Mouse (Mus musculus) ES-E14 (cell line): ENCODE results near the gene Tmem14c. TPM values are rescaled to one million over a fixed set of nuclear protein-coding genes. Genes with fewer than 3 reads are reported as not detected.

Experiments
- DNase-seq: peaks from one replicate; pipeline ENCODE4 v3.0.0-alpha.2; 2013; ENCODE audit warnings: low read depth, low spot score
- H3K27ac ChIP-seq: 2 replicates; pipeline ENCODE4 v1.5.1; 2012; ENCODE audit warnings: low read depth, mild to moderate bottlenecking, low read length, moderate library complexity, mixed read lengths; ENCODE audit not compliant: poor library complexity, insufficient read depth, severe bottlenecking
- H3K36me3 ChIP-seq: 2 replicates; pipeline ENCODE4 v1.6.1; 2012; ENCODE audit warnings: mild to moderate bottlenecking, low read length, moderate library complexity, mixed read lengths; ENCODE audit not compliant: control insufficient read depth, poor library complexity, insufficient read depth, severe bottlenecking
- H3K4me1 ChIP-seq, 2 experiments: fragments of 150-350 bp in 1 of 2; sonication (generic) in 1 of 2; 2 replicates each; pipeline ENCODE4 v1.6.1; 2012; ENCODE audit warnings: low read length in 2 of 2, mild to moderate bottlenecking in 1 of 2, mixed read lengths in 1 of 2; ENCODE audit not compliant: control insufficient read depth in 2 of 2, insufficient read depth in 2 of 2, poor library complexity in 1 of 2
- H3K4me3 ChIP-seq, 2 experiments: fragments of 150-350 bp in 1 of 2; sonication (generic) in 1 of 2; 2 replicates each; pipeline ENCODE4 v1.5.1; 2012; ENCODE audit warnings: low read length in 2 of 2, low read depth in 1 of 2, mild to moderate bottlenecking in 1 of 2, mixed read lengths in 1 of 2; ENCODE audit not compliant: insufficient read depth in 1 of 2, poor library complexity in 1 of 2, severe bottlenecking in 1 of 2
- H3K9ac ChIP-seq: 2 replicates; pipeline ENCODE4 v1.6.1; 2012; ENCODE audit warnings: low read depth, mild to moderate bottlenecking, low read length, mixed read lengths; ENCODE audit not compliant: poor library complexity, insufficient read depth, severe bottlenecking
- H3K9me3 ChIP-seq: fragments of 150-350 bp; sonication (generic); 2 replicates; pipeline ENCODE4 v1.6.1; 2012; ENCODE audit warnings: low read depth, mild to moderate bottlenecking, low read length; ENCODE audit not compliant: control insufficient read depth, insufficient read depth
- CHD2 ChIP-seq: IDR thresholded peaks from 2 replicates; pipeline ENCODE4 v1.6.1; 2014; ENCODE audit warnings: mild to moderate bottlenecking, low read depth, low read length, inconsistent platforms
- HCFC1 ChIP-seq: IDR thresholded peaks from 2 replicates; pipeline ENCODE4 v1.6.1; 2012; ENCODE audit warnings: low read length, inconsistent platforms, borderline replicate concordance; ENCODE audit not compliant: insufficient read depth
- MAFK ChIP-seq: IDR thresholded peaks from 2 replicates; pipeline ENCODE4 v1.6.1; 2014; ENCODE audit warnings: mild to moderate bottlenecking, low read depth, low read length, inconsistent platforms; ENCODE audit not compliant: insufficient read depth
- ZC3H11A ChIP-seq: IDR thresholded peaks from 2 replicates; pipeline ENCODE4 v1.6.1; 2012; ENCODE audit warnings: low read depth, mild to moderate bottlenecking, inconsistent platforms, low read length, borderline replicate concordance
- ZNF384 ChIP-seq: IDR thresholded peaks from 2 replicates; pipeline ENCODE4 v1.6.1; 2012; ENCODE audit warnings: low read depth, low read length, inconsistent platforms
- in situ Hi-C, 2 experiments: fragments of 600-800 bp; cut with MboI; formaldehyde crosslinking; loops; one replicate each; pipeline ENCODE4 v1.15.1; 2025; ENCODE audit warnings: low sequenced_read_pairs in 2 of 2, inconsistent platforms in 1 of 2; ENCODE audit not compliant: unreplicated experiment in 2 of 2
- total RNA-seq: library from RNA; depleted of rRNA; stranded (reverse); fragments of 300-350 nt; gene quantifications from 2 replicates; pipeline ENCODE4 v1.2.3, GENCODE M21; 2012

Tmem14c gene
- total RNA-seq, 1 experiment, result 134 TPM

DNA sequence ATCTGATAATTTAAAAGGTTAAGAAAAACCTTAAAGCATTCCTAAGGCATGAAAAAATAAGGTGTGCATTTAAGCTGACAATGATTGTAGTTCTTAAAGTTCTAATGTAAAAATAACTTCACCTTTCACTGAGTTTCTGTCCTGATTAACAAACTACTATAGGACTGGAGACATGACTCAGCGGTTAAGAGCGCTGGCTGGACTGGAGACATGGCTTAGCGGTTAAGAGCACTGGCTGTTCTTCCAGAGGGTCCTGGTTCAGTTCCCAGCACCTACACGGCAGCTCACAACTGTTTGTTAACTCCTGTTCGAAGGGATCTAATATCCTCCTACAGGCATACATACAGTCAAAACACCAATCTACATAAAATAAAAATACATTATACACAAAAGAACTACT, 14.1 kb upstream of the Tmem14c start:
- TF ChIP-seq ZNF384 (no peak), ZC3H11A (no peak), MAFK (no peak), CHD2 (no peak), HCFC1 (no peak)
- H3K9ac ChIP-seq, result peak overlapping the region; percentile 62; the same call in 1 of the 2 replicates
- no peaks in the 10 kb centered on the region for H3K9me3 ChIP-seq
- DNase-seq, result no peak
- peaks cover 3 to 5% of the 10 kb centered on the region in 2 experiments; a peak in 2 of 4 replicates for H3K4me1 ChIP-seq
- no peak overlapping the region for H3K27ac ChIP-seq
- peak overlapping the region; percentile 52 to 94; a peak in 3 of 4 replicates for H3K4me3 ChIP-seq
- H3K36me3 ChIP-seq, result peaks cover 15% of the 10 kb centered on the region
- in situ Hi-C loops, result no loop called here

DNA sequence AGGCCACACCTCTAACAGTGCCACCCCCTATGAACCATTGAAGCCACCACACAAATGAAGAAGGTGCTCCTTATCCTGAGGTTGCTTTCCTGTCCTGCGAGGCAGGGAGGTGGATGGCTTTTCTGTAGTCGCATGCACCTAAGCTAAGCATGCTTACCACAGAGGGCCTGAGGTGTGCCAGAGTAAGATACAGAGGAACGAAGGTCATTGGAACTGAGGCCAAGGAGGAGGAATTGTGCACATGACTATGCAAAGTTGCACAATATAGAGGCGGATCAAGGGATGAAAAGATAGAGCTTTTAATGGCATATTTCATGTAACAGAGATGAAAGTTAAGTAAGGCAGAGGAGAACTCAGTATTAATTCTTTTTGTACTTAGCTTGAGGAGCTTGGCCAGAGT, 9.8 kb upstream of the Tmem14c start:
- TF ChIP-seq ZNF384, result no peak
- no peak for TF ChIP-seq MAFK
- no peak for TF ChIP-seq ZC3H11A
- no peak for TF ChIP-seq HCFC1
- TF ChIP-seq CHD2, result no peak
- no peaks in the 10 kb centered on the region for H3K9me3 ChIP-seq
- H3K36me3 ChIP-seq, result peaks cover 37% of the 10 kb centered on the region
- no peak for DNase-seq
- peaks cover 0 to 5% of the 10 kb centered on the region in 2 experiments; a peak in 2 of 4 replicates for H3K4me1 ChIP-seq
- in situ Hi-C loops, result no loop called here
- H3K27ac ChIP-seq, result no peak overlapping the region
- H3K4me3 ChIP-seq, result no peak overlapping the region
- H3K9ac ChIP-seq, result no peak overlapping the region

DNA sequence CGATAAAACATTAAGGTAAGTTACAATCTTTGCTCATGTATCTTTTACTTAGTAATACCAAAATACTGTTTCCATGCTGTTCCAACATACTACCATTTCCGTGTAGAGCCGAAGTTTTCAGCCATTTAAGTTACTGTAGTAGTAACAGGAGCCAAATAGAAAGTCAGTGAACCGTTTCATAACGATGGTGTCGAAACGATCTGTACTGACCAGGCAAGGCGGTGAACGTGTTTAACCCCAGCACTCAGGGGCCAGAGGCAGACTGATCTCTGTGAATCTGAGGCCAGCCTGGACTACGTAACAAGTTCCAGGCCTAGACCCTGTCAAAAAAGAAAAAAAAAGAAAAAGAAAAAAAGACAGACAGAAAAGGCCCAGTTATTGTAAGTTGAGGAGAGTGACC, 7.8 kb upstream of the Tmem14c start:
- Histone ChIP-seq H3K4me3 (no peak overlapping the region), H3K27ac (no peak overlapping the region), H3K9ac (no peak overlapping the region), H3K4me1 (no peaks in the 10 kb centered on the region), H3K36me3 (peaks cover 48% of the 10 kb centered on the region), H3K9me3 (no peaks in the 10 kb centered on the region)
- no peak for DNase-seq
- in situ Hi-C loops, result no loop called here
- no peak for TF ChIP-seq ZC3H11A
- TF ChIP-seq ZNF384, result no peak
- no peak for TF ChIP-seq MAFK
- no peak for TF ChIP-seq HCFC1
- no peak for TF ChIP-seq CHD2

DNA sequence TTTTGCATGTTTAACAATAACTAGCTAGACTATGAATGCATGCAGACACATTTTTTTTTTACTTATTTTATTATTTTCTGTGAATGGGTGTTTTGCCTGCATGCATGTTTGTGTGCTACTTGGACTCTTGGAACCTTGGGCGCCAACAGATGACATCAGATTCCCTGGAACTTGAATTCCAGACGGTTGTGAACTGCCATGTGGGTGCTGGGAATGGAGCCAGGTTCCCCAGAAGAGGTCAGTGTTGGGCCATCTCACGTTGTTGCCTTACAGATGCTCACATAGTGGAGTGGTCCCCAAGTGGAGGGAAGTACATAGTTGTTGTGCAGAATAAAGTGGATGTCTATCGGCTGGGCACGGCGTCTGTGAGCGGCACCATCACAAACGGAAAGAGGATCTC, 7.1 kb upstream of the Tmem14c start:
- DNase-seq, result no peak
- TF ChIP-seq CHD2, result no peak
- TF ChIP-seq HCFC1, result no peak
- no peak for TF ChIP-seq MAFK
- TF ChIP-seq ZC3H11A, result no peak
- TF ChIP-seq ZNF384, result no peak
- in situ Hi-C loops, result no loop called here
- Histone ChIP-seq H3K9ac (no peak overlapping the region), H3K4me1 (no peaks in the 10 kb centered on the region), H3K9me3 (no peaks in the 10 kb centered on the region), H3K4me3 (no peak overlapping the region), H3K36me3 (peaks cover 48% of the 10 kb centered on the region), H3K27ac (no peak overlapping the region)
